Mouse (Mus musculus) MEL (cell line): ENCODE results near the gene Olfr215. TPM values are rescaled to one million over a fixed set of nuclear protein-coding genes. Genes with fewer than 3 reads are reported as not detected.
A peak's percentile ranks its signal among the peaks of the same experiment; 100 is the strongest.

Experiments
- DNase-seq: peaks from one replicate; pipeline ENCODE4 v3.0.0; 2011; ENCODE audit warnings: low read depth, low spot score
- H3K27ac ChIP-seq: 2 replicates; pipeline ENCODE4 v1.5.1; 2012; ENCODE audit warnings: low read depth, mild to moderate bottlenecking, control low read depth, low read length, moderate library complexity; ENCODE audit not compliant: control insufficient read depth
- H3K27me3 ChIP-seq, 2 experiments: fragments of 150-350 bp in 1 of 2; sonication (generic) in 1 of 2; 2 replicates each; pipeline ENCODE4 v1.6.1; 2012; ENCODE audit warnings: low read length in 2 of 2, mild to moderate bottlenecking in 2 of 2, improper control_type of control experiment in 1 of 2, moderate library complexity in 1 of 2; ENCODE audit not compliant: insufficient read depth in 2 of 2, control insufficient read depth in 1 of 2
- H3K36me3 ChIP-seq, 2 experiments: 2 replicates each; pipeline ENCODE4 v1.6.1; 2012 to 2014; ENCODE audit warnings: low read length in 2 of 2, improper control_type of control experiment in 1 of 2, inconsistent platforms in 1 of 2, mild to moderate bottlenecking in 1 of 2; ENCODE audit not compliant: insufficient read depth in 2 of 2, control insufficient read depth in 1 of 2
- H3K4me1 ChIP-seq, 2 experiments: fragments of 150-350 bp in 1 of 2; sonication (generic) in 1 of 2; 2 replicates each; pipeline ENCODE4 v1.6.1; 2012; ENCODE audit warnings: low read length in 2 of 2, improper control_type of control experiment in 1 of 2, mild to moderate bottlenecking in 1 of 2; ENCODE audit not compliant: insufficient read depth in 2 of 2, control insufficient read depth in 1 of 2
- H3K4me3 ChIP-seq, 2 experiments: fragments of 150-350 bp in 1 of 2; sonication (generic) in 1 of 2; 2 replicates each; pipeline ENCODE4 v1.5.1; 2012; ENCODE audit warnings: low read depth in 2 of 2, low read length in 2 of 2, mild to moderate bottlenecking in 2 of 2, moderate library complexity in 2 of 2, control low read depth in 1 of 2, improper control_type of control experiment in 1 of 2; ENCODE audit not compliant: control insufficient read depth in 1 of 2, insufficient read depth in 1 of 2
- H3K79me2 ChIP-seq: 2 replicates; pipeline ENCODE4 v1.6.1; 2012; ENCODE audit warnings: mild to moderate bottlenecking, low read length, moderate library complexity; ENCODE audit not compliant: control insufficient read depth, poor library complexity, insufficient read depth
- H3K9ac ChIP-seq: 2 replicates; pipeline ENCODE4 v1.6.1; 2012; ENCODE audit warnings: low read depth, mild to moderate bottlenecking, control low read depth, low read length, moderate library complexity; ENCODE audit not compliant: control insufficient read depth, poor library complexity, severe bottlenecking
- H3K9me3 ChIP-seq: fragments of 150-350 bp; sonication (generic); replicated peaks from 2 replicates; pipeline ENCODE4 v1.6.1; 2012; ENCODE audit warnings: mild to moderate bottlenecking, low read length, improper control_type of control experiment, moderate library complexity; ENCODE audit not compliant: insufficient read depth
- CHD1 ChIP-seq: IDR thresholded peaks from 2 replicates; pipeline ENCODE4 v1.6.1; 2012; ENCODE audit warnings: low read depth, mild to moderate bottlenecking, inconsistent platforms, low read length, improper control_type of control experiment
- CHD2 ChIP-seq: IDR thresholded peaks from 2 replicates; pipeline ENCODE4 v1.6.1; 2011; ENCODE audit warnings: low read length, improper control_type of control experiment
- CTCF ChIP-seq, 3 experiments: IDR thresholded peaks in 2 of 3; conservative IDR thresholded peaks in 1 of 3; 2 replicates each; pipeline ENCODE4 v1.5.1; 2011 to 2012; ENCODE audit warnings: low read length in 3 of 3, low read depth in 2 of 3, mild to moderate bottlenecking in 2 of 3, improper control_type of control experiment in 1 of 3, inconsistent platforms in 1 of 3, mixed read lengths in 1 of 3, moderate library complexity in 1 of 3; ENCODE audit not compliant: control insufficient read depth in 1 of 3, insufficient read depth in 1 of 3, poor library complexity in 1 of 3, severe bottlenecking in 1 of 3
- E2F4 ChIP-seq: IDR thresholded peaks from 2 replicates; pipeline ENCODE4 v1.6.1; 2011; ENCODE audit warnings: low read depth, low read length, improper control_type of control experiment, borderline replicate concordance
- ELF1 ChIP-seq: IDR thresholded peaks from 2 replicates; pipeline ENCODE4 v1.6.1; 2014; ENCODE audit warnings: low read depth, mild to moderate bottlenecking, inconsistent platforms, low read length, improper control_type of control experiment, moderate library complexity
- EP300 ChIP-seq, 2 experiments: IDR thresholded peaks; 2 replicates each; pipeline ENCODE4 v1.6.1; 2011; ENCODE audit warnings: improper control_type of control experiment in 2 of 2, low read length in 2 of 2, low read depth in 1 of 2, mild to moderate bottlenecking in 1 of 2
- ETS1 ChIP-seq: IDR thresholded peaks from 2 replicates; pipeline ENCODE4 v1.6.1; 2012; ENCODE audit warnings: low read depth, mild to moderate bottlenecking, inconsistent platforms, low read length, improper control_type of control experiment, moderate library complexity
- GABPA ChIP-seq: IDR thresholded peaks from 2 replicates; pipeline ENCODE4 v1.6.1; 2012; ENCODE audit warnings: low read depth, mild to moderate bottlenecking, inconsistent platforms, low read length, improper control_type of control experiment, moderate library complexity
- GATA1 ChIP-seq: IDR thresholded peaks from 2 replicates; pipeline ENCODE4 v1.6.1; 2011; ENCODE audit warnings: low read depth, low read length, improper control_type of control experiment
- HCFC1 ChIP-seq: IDR thresholded peaks from 2 replicates; pipeline ENCODE4 v1.6.1; 2012; ENCODE audit warnings: low read depth, mild to moderate bottlenecking, inconsistent platforms, low read length, improper control_type of control experiment, moderate library complexity
- JUND ChIP-seq: IDR thresholded peaks from 2 replicates; pipeline ENCODE4 v1.6.1; 2011; ENCODE audit warnings: low read depth, mild to moderate bottlenecking, improper control_type of control experiment, low read length
- KAT2A ChIP-seq: conservative IDR thresholded peaks from 2 replicates; pipeline ENCODE4 v1.6.1; 2012; ENCODE audit warnings: low read depth, low read length, improper control_type of control experiment, inconsistent platforms
- MAFK ChIP-seq: IDR thresholded peaks from 2 replicates; pipeline ENCODE4 v1.6.1; 2011; ENCODE audit warnings: low read depth, mild to moderate bottlenecking, low read length, improper control_type of control experiment, borderline replicate concordance
- MAX ChIP-seq: IDR thresholded peaks from 2 replicates; pipeline ENCODE4 v1.6.1; 2011; ENCODE audit warnings: low read length, improper control_type of control experiment
- MYB ChIP-seq: IDR thresholded peaks from 2 replicates; pipeline ENCODE4 v1.6.1; 2011; ENCODE audit warnings: mild to moderate bottlenecking, low read depth, low read length, improper control_type of control experiment
- MYC ChIP-seq: IDR thresholded peaks from 2 replicates; pipeline ENCODE4 v1.6.1; 2011; ENCODE audit warnings: low read depth, mild to moderate bottlenecking, low read length, improper control_type of control experiment, moderate library complexity
- NELFE ChIP-seq: IDR thresholded peaks from 2 replicates; pipeline ENCODE4 v1.6.1; 2011; ENCODE audit warnings: low read depth, low read length, improper control_type of control experiment
- NRF1 ChIP-seq: IDR thresholded peaks from 2 replicates; pipeline ENCODE4 v1.6.1; 2014; ENCODE audit warnings: low read depth, mild to moderate bottlenecking, inconsistent platforms, low read length, improper control_type of control experiment, moderate library complexity; ENCODE audit not compliant: poor library complexity, insufficient read depth, severe bottlenecking
- POLR2A ChIP-seq, 2 experiments: IDR thresholded peaks; 2 replicates each; pipeline ENCODE4 v1.6.1; 2011 to 2012; ENCODE audit warnings: low read length in 2 of 2, mild to moderate bottlenecking in 2 of 2, control low read depth in 1 of 2, improper control_type of control experiment in 1 of 2, low read depth in 1 of 2, moderate library complexity in 1 of 2; ENCODE audit not compliant: control insufficient read depth in 1 of 2, insufficient read depth in 1 of 2, poor library complexity in 1 of 2
- POLR2AphosphoS2 ChIP-seq: IDR thresholded peaks from 2 replicates; pipeline ENCODE4 v1.6.1; 2011; ENCODE audit warnings: low read length, improper control_type of control experiment
- RAD21 ChIP-seq: IDR thresholded peaks from 2 replicates; pipeline ENCODE4 v1.6.1; 2011; ENCODE audit warnings: mild to moderate bottlenecking, low read depth, low read length, improper control_type of control experiment
- RCOR1 ChIP-seq: IDR thresholded peaks from 2 replicates; pipeline ENCODE4 v1.6.1; 2012; ENCODE audit warnings: low read depth, mild to moderate bottlenecking, inconsistent platforms, low read length, improper control_type of control experiment
- SIN3A ChIP-seq: IDR thresholded peaks from 2 replicates; pipeline ENCODE4 v1.6.1; 2012; ENCODE audit warnings: low read length, improper control_type of control experiment, inconsistent platforms
- SMC3 ChIP-seq: IDR thresholded peaks from 2 replicates; pipeline ENCODE4 v1.6.1; 2011; ENCODE audit warnings: low read depth, low read length, improper control_type of control experiment
- TBP ChIP-seq: IDR thresholded peaks from 2 replicates; pipeline ENCODE4 v1.8.0; 2011; ENCODE audit warnings: low read depth, low read length, improper control_type of control experiment
- UBTF ChIP-seq: IDR thresholded peaks from 2 replicates; pipeline ENCODE4 v1.6.1; 2012; ENCODE audit warnings: low read depth, mild to moderate bottlenecking, inconsistent platforms, low read length, improper control_type of control experiment, moderate library complexity, borderline replicate concordance; ENCODE audit not compliant: insufficient read depth
- ZMIZ1 ChIP-seq: IDR thresholded peaks from 2 replicates; pipeline ENCODE4 v1.6.1; 2012; ENCODE audit warnings: low read depth, mild to moderate bottlenecking, inconsistent platforms, low read length, improper control_type of control experiment, moderate library complexity
- ZNF384 ChIP-seq: IDR thresholded peaks from 2 replicates; pipeline ENCODE4 v1.6.1; 2012; ENCODE audit warnings: low read depth, mild to moderate bottlenecking, inconsistent platforms, low read length, improper control_type of control experiment
- polyA plus RNA-seq, 2 experiments: library from polyadenylated mRNA; stranded (reverse) in 1 of 2; unstranded in 1 of 2; fragments of >175 nt in 1 of 2; fragments of >200 nt in 1 of 2; gene quantifications; 2 replicates each; pipeline versions ENCODE4 v1.2.1 to v1.2.4; 2012; ENCODE audit warnings: low replicate concordance in 2 of 2, low read depth in 1 of 2; ENCODE audit not compliant: insufficient read length in 2 of 2, insufficient read depth in 1 of 2, missing spikeins in 1 of 2
- total RNA-seq: library from RNA; depleted of rRNA; stranded (reverse); fragments of 300-350 nt; gene quantifications from 2 replicates; pipeline ENCODE4 v1.2.3, GENCODE M21; 2012

The Olfr215 gene
- total and polyA plus RNA-seq, 3 experiments = 0.04 TPM; not detected in 2

DNA sequence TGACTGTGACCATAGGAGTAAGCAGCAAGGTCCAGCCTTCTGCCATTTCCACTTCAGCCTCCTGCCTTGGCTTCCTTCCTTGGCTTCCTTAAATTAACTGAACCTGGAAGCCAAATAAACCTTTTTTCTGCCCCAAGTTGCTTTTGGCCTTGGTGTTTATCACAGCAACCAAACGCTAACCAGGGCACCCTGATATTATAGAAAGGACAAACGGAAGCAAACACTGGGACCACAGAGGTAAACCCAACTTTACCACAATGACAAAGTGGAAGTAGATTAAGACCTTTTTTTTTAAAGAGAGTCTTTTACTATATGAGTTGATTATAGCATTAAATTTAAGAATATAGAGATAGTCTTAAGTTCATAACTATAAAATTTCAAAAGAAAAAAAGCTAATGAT, 41.5 kb downstream of the Olfr215 start:
- Histone ChIP-seq H3K79me2 (no peaks in the 10 kb centered on the region), H3K9ac (no peak overlapping the region), H3K4me1 (no peaks in the 10 kb centered on the region)
- DNase-seq = peak; percentile 9
- peak; percentile 34; the same call in 1 of the 2 replicates for TF ChIP-seq ZNF384
- TF ChIP-seq KAT2A = no peak
- no peak for TF ChIP-seq NELFE
- no peak for TF ChIP-seq MAX
- no peak for TF ChIP-seq MAFK
- TF ChIP-seq JUND = no peak
- 0 out of 2 replicates have a peak, but pooled peaks have one; percentile 10 for TF ChIP-seq RCOR1
- TF ChIP-seq EP300 (IDR thresholded peaks at IDR 0.05; ENCODE audit: low read depth in 1 of 2, low read length in 2 of 2) = peak in 1 of 2 experiments; percentile 11; a peak in 1 of 4 replicates
- TF ChIP-seq SIN3A = no peak
- TF ChIP-seq MYB = no peak
- TF ChIP-seq RAD21 = no peak
- no peak for TF ChIP-seq SMC3
- no peak for TF ChIP-seq MYC
- no peak for TF ChIP-seq HCFC1
- no peak for TF ChIP-seq ETS1
- TF ChIP-seq NRF1 = no peak
- TF ChIP-seq, all 39 proteins: peak for 3
- H3K27ac ChIP-seq = no peak overlapping the region
- H3K27me3 ChIP-seq = no peaks in the 10 kb centered on the region
- no peaks in the 10 kb centered on the region for H3K36me3 ChIP-seq
- no peaks in the 10 kb centered on the region for H3K9me3 ChIP-seq
- H3K4me3 ChIP-seq = no peak overlapping the region

DNA sequence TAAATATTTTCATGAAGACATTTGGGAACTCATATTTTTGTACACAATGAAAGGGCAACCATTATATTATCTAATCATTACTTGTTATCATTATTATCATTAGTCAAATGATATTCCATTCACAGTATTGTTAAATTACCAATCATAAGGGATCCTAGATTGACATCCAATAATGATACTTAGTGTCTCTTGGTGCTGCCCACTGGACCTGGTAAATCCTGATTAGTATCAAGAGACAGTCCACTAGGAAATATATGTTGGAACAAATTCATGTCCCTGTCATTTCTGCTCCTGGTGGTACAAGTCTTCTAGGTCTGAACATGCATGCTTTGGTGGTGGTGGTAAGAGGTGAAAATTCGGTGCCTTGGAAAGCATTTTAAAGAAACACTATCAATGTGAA, 45.8 kb downstream of the Olfr215 start, which contains the start of gene Olfr213:
Gene Olfr213 (plus strand): TSS at position 301 of the 400 bp plus-strand sequence.
- H3K79me2 ChIP-seq = no peaks in the 10 kb centered on the region
- no peak within 1 kb of the TSS for H3K27ac ChIP-seq
- no peaks in the 10 kb centered on the region for H3K27me3 ChIP-seq
- TF ChIP-seq SMC3 = no peak
- TF ChIP-seq CHD1 = no peak
- no peak for TF ChIP-seq ELF1
- TF ChIP-seq CTCF (IDR thresholded peaks at IDR 0.05 in 2 of 3, conservative IDR thresholded peaks at IDR 0.05 in 1 of 3; ENCODE audit: control insufficient read depth in 1 of 3, insufficient read depth in 1 of 3, low read depth in 2 of 3, low read length in 3 of 3, poor library complexity in 1 of 3, severe bottlenecking in 1 of 3) = no peak
- no peak for TF ChIP-seq ZMIZ1
- no peak for TF ChIP-seq GABPA
- TF ChIP-seq POLR2AphosphoS2 = no peak
- no peak for TF ChIP-seq ETS1
- TF ChIP-seq TBP = no peak
- no peak for TF ChIP-seq MYC
- TF ChIP-seq POLR2A (IDR thresholded peaks at IDR 0.05; ENCODE audit: control insufficient read depth in 1 of 2, insufficient read depth in 1 of 2, low read depth in 1 of 2, low read length in 2 of 2, poor library complexity in 1 of 2) = no peak
- no peak for TF ChIP-seq CHD2
- TF ChIP-seq SIN3A = no peak
- TF ChIP-seq E2F4 = no peak
- no peak for TF ChIP-seq UBTF
- TF ChIP-seq GATA1 = no peak
- H3K9me3 ChIP-seq = no peaks in the 10 kb centered on the region
- H3K4me3 ChIP-seq = no peak within 1 kb of the TSS
- H3K36me3 ChIP-seq = no peaks in the 10 kb centered on the region
- H3K9ac ChIP-seq = no peak within 1 kb of the TSS
- no peak for DNase-seq
- no peaks in the 10 kb centered on the region for H3K4me1 ChIP-seq
